Mouse (Mus musculus): ENCODE results near the gene Samd15.
"Not testable (repeated sequence)": the region's sequence is repeated elsewhere in the genome, so short reads cannot be mapped to it uniquely, and the experiment has no call there.

Samd15 gene

DNA sequence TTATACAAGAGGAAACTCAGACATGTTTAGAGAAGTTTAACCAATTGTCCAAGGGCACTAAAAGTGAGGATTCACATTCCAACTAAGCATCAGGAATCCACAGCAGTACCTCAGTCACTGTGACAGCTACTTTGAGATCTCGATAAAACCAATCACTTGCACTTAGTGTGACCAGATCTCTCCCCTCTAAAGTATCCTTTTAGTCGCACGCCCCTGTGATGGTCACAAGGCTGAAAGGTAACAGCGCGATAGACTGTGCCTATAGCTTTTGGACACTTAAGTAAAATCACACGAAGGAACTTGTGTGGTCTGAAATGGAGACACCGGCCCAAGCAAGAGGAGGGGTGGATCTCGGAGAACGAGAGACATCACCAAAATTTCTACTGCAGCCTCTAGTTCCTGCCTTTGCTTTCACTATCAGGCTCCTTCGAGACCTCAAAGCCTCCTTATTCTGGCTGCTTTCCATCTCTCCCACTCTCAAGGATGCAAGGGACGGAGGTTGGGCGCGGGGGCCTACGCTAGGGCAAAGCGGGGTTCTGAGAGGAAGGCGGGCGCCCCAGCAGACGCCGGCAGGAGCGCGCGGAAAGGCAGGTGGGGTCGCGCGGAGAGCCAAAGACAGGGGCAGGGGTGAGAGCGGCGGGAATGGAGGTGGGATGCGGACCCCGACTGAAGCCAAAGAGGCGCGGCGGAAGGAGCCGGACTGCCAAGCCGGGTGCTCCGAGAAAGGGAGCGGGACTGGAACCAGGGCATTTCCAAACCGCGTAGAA is at the start of gene Samd15:
Gene Samd15, plus strand, starts transcription at position 518 of the 767 bp plus-strand sequence.
- peak; percentile 70 to 74 for DNase-seq

DNA sequence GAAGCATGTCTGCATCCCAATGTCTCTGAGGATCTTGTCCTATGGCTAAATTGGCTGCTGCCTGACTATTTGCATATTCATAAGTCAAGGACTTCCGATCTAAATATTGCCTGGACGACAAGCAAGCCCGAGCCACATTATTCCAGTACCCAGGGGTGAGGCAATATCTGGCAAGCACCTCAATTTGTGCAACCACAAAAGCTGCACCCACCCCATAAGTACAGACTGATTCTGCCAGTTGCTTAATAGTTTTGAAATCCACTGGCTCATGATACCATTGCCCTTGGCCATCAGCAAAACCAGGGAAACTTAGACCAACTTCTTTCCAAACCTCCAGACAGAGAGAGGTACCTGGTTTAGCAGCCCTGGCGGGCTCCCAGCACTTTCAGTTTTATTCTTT is 45.1 kb upstream of the Samd15 start:
- DNase-seq: not testable (repeated sequence)

DNA sequence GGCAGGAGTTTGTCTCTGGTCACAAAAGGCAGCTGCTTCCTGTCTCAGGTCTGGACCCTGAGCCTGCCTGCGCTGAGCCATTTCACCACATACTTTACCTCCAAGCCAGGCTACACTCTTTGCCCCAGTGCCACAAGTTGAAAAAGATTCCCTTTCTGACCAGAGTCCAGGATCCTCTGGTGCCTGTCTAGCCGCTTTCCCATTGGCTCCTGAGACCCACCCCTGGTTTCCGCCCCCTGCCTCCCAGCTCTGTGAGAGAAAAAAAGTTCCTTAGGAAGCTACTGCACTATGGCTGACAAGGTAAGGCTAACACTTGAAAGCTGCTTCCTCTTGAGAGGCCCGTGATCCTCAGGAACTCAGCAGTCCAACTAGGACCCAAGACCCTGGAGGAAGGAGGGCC is 42.2 kb upstream of the Samd15 start:
- no peak for DNase-seq

DNA sequence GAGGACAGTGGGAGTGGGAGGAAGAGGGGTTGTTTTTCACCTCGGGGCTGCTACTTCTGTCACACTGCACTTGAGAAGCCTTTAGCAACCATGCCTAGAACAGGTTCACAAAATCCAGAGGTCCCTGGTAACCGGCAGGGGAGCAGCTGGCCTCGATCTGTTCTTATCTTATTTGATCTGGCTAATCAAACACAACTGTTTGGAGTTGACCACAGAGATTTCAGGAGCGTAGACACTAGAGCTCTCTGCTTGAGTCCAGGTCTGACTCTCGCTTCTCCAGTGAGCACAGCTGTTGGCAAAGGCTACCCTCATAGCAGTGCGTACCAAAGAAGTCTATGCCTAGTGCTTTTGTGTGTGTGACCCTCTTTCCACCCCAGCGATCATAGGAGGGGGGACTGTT is 41.4 kb upstream of the Samd15 start:
- no peak for DNase-seq

DNA sequence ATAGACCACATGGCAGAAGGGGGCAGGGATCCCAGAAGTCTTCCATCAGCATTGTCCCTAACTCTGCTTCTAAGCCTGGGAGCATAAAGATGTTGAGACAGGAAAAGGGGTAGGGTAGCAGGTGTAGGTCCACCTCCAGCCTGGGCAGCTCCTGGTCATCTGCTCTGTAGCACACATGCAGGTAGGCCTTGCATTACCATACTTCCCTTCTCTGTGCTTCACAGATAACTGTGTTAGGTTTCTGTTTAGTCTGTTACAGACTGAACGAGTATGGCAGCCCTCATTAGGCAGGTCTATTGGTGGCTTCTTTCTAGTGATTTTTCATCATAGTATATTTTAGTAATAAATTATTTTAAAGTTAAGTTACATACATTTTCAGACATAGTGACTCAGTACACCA is 39.2 kb upstream of the Samd15 start:
- no peak for DNase-seq

DNA sequence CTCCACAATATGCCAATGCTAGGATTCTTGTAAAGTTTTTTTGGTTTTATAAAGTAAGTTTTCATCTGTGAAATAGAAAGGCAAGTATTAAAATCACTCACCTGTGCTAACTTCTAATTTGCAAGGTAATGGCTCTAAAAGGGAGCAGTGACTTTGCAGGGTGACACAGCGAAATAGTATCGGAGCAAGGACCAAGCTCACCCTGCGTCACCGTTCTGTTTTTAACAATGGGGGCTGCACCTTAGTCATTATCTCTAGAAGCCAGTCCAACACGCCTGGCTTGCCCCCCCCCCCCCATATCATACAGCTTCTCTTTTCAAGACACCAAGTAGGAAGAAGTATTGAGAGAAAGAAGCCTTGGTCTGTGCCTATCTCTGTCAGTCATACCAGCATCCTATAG is 38.7 kb upstream of the Samd15 start:
- DNase-seq: no peak

DNA sequence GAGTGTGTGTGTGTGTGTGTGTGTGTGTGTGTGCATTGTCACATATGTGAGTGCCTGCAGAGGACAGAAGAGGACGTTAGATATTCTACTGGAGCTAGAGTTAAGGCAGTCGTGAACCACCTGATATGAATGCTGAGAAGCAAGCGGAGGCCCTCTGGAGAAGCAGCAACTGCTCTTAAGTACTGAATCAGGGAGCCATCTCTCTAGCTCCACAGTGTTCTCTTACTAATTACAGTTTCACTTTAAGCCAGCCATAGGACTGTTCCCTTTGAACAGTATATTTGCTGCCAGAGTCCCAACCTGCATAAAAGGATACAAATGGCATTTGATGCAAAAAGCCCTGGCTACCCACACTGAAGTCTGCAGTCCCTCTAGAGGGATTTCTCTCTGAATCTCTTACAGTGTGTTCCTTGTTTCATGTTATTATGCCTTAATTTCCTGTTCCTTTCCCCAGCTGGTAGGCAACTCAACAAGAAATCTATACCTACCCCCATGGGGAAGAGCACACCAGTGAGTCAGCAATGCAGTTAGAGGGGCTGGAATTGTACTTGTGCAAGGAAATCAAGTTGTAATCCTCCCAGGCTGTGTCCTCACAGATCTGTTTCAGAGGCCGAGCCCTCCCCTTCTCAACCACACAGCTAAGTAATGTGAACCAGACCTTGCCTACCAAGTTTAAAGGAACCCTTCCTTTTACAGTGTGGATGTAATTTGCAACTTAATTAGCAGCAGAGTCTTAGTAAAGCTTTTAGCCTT is 24.2 kb upstream of the Samd15 start:
- no peak for DNase-seq

DNA sequence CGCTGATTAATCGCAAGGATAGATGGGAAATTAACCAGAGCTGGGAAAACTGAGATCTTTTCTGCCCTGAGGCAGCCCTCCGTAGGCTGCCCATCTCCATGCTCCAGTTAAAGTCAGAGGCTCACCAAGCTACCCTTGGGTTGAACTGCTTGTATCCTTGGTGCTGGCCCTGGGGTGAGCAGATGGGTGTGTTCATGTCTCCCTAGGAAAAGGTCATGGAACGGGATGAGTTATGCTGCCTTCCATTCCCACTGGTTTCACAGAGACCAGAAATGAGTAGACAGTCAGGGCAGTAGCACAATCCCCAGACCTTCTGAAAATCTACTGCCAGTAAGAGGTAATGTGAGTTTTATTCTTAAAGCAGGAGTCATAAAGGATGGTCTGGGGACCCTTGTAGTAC is 21.9 kb upstream of the Samd15 start:
- no peak for DNase-seq

DNA sequence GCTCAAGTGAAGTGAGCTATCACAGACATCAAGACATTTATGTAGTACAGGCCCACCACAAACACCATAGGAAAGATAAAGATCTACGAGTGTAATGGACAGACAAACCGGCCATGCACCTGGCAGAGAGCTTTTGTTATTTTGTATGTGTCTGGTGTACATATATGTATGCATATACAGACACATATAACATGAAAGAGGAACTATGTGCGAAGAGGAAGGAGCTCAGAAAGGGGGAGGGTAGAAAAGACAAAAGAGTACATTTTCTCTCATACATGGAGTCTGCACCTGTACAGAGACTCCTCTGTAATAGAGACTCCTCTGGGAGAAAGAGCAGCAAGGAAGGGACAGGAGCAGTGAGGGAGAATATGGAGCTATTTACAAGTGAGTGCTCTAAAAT is 6.5 kb upstream of the Samd15 start:
- no peak for DNase-seq

DNA sequence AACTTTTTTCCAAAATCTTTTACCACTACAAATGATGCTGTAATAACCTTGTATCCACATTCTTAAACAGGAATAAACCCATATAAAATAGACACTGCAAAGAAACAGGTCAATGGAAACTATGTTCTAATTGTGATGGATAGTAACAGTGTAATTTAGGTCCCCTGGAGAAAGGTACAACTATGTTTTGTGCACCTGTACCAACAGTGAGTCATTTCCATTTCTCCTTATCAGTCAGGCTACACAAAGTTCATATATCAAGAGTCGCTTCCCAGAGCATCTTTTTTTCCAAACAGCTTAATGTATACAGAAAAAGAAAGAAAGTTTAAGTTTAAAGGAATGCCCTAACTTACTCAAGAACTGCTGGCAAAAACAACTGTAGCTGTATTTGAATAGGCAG is 4.5 kb upstream of the Samd15 start:
- no peak for DNase-seq

DNA sequence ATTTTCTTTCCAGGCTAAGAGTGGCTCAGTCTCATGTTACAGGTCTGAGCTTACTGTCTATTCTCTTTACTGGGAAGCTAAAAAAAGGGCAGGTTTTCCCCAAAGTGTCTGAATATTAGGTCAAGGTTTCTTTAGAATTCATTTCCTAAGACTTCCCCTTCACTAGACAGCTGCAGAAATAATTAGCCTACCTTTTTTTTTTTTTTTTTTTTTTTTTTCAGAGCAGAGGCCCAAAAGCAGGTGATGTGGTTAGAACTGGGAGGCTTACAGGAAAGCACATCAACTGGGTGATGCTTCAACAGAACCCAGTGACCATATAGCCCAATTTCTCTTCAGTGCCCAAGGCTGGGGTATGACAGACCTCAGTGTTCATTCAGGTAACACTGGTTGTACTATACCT is 3.2 kb upstream of the Samd15 start:
- no peak for DNase-seq

DNA sequence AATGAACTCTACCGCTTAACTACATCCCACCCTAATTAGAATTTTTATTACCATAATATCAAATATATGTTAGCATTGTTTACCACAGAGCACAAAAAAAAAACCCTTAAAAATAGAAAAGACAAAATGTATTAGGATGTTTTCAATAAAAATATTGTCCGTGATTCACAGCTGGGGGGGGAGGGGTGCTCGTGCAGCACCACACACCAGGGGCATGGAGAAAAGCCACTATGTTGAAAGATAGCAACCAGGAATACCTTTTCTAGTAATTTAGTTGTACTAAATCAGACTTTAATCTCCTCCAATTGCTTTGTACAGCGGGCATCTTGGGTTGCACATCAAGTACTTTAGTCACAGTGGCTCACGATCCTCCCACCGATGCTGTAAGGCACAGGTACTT is 731 bp upstream of the Samd15 start:
- peak; percentile 12 to 19 for DNase-seq

DNA sequence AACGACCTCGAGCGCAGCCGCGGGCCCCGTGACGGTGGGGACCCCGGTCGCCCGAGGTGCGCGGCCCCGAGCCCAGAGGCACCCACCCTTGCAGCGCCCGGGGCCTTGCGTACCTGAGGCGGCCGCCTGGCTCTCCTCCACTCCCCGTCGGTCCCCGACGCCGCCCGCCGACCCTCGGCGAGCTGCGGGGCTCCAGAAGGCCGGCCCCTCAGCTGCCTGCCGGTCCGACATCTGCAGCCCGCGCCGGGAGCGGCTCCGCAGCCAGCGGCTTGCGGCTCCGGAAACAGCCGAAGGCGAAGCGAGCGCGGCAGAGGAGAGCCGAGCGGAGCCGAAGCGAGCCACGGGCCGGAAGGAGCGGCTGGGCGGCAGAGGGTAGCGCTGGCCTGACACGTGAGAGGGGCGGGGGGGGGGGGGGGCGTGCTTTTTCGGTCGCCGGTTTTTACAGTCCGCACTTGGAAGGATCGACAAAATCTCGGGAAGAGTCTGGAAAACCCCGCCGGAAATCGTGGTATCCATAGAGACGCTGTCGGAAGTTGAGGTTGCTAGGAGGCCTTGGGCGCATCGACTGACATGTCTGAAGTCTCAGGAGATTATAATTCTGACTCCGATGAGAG is 557 bp downstream of the Samd15 start, which contains the start of gene Tmed8:
Gene Tmed8, minus strand, starts transcription at position 482 of the 614 bp plus-strand sequence.
- peak; percentile 87 to 89 for DNase-seq

DNA sequence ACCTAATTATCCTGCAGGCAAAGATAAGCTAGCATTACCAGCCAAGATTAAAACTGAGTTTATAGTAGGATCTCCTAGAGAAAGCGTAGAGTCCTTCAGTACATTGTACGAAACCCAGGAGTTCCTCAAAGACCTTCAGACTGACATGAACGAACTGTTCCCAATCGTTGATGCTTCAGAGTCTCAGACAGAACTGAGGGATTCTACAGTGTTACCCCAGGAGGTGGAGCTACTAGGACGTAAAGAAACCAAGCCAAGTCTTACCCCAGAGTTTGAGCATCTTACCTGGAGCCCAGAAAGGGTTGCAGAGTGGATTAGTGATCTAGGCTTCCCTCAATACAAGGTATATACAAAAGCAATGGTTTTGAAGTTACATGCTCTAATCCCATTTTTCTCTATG is 2.2 kb downstream of the Samd15 start:
- no peak for DNase-seq

DNA sequence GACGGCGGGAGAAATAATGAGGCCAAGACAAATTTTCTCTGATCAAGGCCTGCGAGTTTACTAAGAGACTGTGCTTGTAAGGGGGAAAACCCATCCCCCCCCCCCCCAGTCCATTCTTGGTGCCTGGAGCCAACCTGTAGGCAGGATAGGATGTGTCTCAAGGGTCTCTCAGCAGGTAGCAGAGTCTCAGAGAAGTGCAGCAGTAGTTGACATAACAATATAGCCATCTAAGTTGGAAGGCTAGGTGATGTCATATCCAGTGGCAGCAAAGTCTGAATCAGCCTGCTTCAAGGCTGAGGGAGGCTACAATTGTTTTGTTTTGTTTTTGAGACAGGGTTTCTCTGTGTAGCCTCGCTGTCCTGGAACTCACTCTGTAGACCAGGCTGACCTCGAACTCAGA is 6.3 kb downstream of the Samd15 start:
- not testable (repeated sequence) for DNase-seq

DNA sequence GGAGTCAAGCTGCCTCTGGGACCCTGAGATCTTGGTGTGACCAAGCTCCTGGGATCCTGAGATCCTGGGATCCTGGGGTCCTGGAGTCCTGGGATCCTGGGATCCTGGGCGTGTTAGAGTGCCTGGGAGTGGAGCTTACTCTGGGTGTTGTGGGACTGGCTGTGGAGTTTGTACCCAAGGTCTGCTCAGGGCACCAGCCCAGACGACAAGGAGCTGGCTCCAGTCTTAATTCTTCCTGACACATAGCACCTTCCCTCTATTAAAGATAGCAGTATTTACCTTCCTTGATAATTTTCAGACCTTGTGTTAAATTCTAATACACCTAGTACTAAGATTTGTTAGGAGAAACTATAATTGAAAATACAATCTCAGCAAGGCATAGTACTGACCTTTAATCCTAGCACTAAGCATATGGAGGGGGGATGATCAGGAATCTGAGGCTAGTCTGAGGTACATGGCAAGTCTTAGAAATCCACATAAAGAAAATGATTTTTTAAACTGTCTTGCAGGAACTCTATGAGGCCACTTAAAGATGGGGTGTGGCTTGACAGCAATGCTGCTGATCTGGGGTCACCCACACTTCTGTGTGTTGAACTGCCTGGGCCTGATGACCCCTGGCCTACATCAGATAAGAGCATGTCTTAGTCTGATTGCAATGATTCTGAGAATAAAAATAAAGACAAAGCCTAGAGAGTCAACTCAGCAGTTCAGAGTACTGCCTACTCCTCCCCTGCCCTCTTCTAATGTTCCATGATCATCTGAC is 13.5 kb downstream of the Samd15 start:
- DNase-seq: no peak

DNA sequence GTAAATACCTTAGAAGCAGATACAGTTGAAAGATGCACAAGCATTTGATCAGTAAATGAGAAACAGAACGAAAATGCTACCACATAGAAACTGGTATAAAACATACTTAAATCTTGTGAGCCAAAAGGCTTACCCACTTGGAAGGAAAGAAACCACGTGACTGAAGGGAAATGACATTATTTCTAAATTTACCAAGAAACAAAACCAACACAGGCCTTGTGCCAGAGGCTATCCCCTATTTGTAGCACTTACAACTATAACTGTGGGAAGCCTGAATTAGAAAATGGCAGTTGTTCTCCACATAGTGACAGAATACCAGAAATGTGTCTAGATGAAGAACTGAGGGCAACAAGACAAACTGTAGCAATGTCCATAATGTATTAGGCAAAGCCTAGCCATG is 16.5 kb downstream of the Samd15 start:
- no peak for DNase-seq

DNA sequence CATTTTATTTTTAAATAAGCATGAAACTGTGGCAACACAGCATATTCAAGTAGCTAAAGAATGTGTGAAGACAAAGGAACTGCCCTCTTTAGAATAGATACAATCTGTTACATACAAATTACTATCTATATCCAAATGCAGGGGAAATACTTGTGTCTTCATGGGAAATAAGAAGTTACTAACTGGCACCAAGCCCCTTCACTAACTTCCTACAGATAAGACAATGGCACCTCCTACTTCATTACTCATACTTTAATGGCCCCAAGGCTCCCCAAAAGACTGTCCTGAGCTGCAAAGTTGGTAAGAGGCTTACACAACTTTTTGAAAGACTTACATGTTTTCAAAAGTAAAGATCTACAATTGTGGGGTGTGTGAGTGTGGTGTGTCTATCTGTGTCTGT is 18.1 kb downstream of the Samd15 start:
- DNase-seq: no peak

DNA sequence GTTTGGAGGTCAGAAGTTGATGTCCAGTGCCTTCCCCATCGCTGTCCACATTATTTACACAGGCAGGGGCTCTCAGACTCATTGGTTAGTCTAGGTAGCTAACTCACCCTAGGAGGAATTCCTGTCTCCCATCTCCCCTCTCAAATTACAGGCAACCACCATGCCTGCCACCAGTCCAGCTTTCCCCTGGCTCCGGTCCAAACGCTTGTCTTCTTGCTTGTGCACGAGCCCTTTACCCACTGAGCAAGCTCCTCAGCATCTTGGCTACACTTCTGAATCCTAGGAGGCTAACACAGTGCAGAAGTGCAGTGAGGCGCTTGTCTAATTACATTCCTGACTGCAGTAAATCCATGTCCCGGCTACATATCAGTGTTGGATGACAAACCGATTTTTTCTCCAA is 19.8 kb downstream of the Samd15 start:
- peak; percentile 81 to 85 for DNase-seq

DNA sequence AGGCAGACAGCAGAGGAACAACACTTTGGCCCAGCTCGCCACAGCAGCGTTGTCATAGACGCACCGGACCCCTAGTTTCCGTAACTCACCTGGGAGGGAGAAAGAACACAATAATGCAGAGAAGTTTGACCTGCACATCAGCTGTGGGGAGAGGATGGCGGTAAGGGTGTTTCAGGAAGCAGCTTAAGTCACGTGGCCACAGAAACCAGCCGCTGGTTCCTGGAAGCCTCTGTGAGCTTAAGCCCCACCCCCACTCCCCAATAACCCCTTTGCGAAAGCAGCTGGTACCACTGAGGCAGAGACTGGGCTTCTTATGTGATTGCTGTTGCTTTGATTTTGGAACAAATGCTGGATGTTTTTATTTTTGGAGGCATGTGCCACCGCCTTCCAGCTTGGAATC is 25.4 kb downstream of the Samd15 start:
- no peak for DNase-seq

DNA sequence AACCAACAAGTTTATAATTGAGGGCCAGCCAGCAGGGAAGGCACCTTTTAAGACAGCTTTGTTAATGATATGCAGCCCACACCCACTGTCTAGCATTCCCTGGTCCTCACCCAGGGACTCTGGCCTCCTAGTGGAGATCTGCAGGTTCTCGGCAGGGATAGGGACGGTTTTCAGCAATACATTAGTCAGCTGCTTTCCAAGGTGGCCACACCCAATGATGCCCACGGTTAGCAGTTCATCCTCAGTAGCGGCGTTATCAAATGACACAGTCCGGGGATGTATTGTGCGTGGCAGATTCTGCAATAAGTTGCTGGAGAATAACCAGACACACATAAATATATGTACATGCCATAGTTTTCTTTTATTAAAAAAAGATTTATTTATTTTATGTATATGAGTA is 27.3 kb downstream of the Samd15 start:
- no peak for DNase-seq

DNA sequence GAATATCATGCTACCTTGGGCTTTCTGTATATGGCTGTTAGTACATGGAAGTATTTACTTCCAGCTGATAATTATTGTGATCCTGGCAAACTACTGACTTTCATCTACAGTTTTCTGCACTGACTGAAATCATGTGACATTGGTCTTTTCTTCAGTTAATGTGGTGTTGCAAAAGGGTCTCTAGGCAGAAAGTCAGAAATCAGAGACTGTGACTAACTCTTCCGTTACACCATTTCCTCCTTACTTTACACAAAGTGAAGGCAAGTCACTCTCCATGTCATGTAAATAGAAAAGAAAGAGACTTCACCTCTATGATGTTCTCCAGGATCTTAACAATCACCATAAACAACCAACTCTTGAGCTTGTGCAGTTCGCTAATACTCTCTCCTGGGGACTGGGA is 30.1 kb downstream of the Samd15 start:
- DNase-seq: no peak

DNA sequence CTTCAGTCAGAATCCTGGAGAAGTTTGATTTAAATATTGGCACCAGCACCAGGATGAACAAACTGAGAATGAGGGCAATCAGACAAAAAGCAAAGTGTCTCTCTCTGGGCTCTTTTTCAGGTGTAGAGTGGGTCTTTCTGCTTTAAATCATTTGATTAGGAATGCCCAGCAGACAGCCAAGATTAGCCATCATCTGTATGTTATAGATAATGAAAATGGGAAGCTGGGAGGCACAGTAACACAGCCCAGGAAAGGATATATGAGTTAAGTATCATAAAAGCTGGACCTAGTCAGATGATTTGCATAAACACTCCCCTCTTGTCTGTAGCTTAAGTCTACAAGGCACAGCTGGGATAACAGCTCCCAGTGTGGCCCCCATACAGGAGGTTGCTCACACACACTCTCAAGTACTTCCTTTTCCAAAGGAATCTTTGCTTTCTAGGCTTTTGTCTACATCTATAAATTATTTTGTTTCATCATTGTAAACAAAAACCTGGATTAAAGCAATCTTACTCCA is 30.9 kb downstream of the Samd15 start:
- DNase-seq: no peak

Data from cerebellum, postnatal 10 days (tissue).